Mouse (Mus musculus): ENCODE measurements around the gene Spta1. TPM values are rescaled to one million over a fixed set of nuclear protein-coding genes. Genes with fewer than 3 reads are reported as not detected.

Spta1 gene
- polyA plus RNA-seq, 1 experiment from 2014 or later: 1.3 TPM

- H3K9ac ChIP-seq: no peak overlapping the region
- no peaks in the 10 kb centered on the region for H3K9me3 ChIP-seq
- 55% methylated on average over 2 of the region's 2 CpGs for WGBS
- ATAC-seq (ENCODE audit: insufficient number of reproducible peaks, insufficient read depth, low FRiP score, low TSS enrichment): no peak
- H3K4me2 ChIP-seq (replicated peaks): no peak overlapping the region
- H3K27ac ChIP-seq: no peak overlapping the region
- no peaks in the 10 kb centered on the region for H3K36me3 ChIP-seq
- no peaks in the 10 kb centered on the region for H3K4me1 ChIP-seq
- H3K27me3 ChIP-seq: no peaks in the 10 kb centered on the region
- no peak overlapping the region for H3K4me3 ChIP-seq
Observed at GRCm38 (mm10) chr1:174171537-174171936, 1.0 kb upstream of the Spta1 start.

- no peaks in the 10 kb centered on the region for H3K36me3 ChIP-seq
- ATAC-seq (ENCODE audit: insufficient number of reproducible peaks, insufficient read depth, low FRiP score, low TSS enrichment): no peak
Observed at GRCm38 (mm10) chr1:174204699-174205098, 32.1 kb downstream of the Spta1 start.

DNA sequence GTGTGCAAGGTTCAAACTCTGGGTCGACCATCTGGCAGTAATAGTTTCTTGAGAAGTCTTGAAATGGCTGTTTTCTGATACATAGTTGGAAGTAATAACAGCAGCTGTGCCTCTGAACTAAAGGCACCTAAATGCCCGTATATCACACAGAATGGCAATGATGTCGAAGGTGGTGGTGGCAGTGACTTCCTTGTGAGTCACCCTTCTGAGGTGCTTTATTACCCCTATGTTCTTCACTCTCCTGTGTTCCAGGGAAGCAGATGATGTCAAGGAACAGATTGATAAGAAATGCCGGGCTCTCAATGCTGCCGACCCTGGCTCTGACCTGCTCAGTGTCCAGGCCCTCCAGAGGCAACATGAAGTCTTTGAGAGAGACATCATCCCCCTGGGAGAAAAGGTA, 39.7 kb downstream of the Spta1 start:
- Histone ChIP-seq H3K36me3 (no peaks in the 10 kb centered on the region), H3K4me1 (no peaks in the 10 kb centered on the region), H3K4me2 (replicated peaks) (no peak overlapping the region), H3K9ac (no peak overlapping the region), H3K27me3 (no peaks in the 10 kb centered on the region), H3K4me3 (no peak overlapping the region), H3K9me3 (no peaks in the 10 kb centered on the region), H3K27ac (no peak overlapping the region)
- WGBS: 80% methylated on average over 5 of the region's 5 CpGs
- ATAC-seq (ENCODE audit: insufficient number of reproducible peaks, insufficient read depth, low FRiP score, low TSS enrichment): no peak

More at GRCm38 (mm10) chr1:174204699-174205098, 32.1 kb downstream of the Spta1 start:
- Histone ChIP-seq H3K27ac (no peak overlapping the region), H3K4me3 (no peak overlapping the region), H3K9me3 (no peaks in the 10 kb centered on the region), H3K4me2 (replicated peaks) (no peak overlapping the region), H3K27me3 (no peaks in the 10 kb centered on the region), H3K4me1 (no peaks in the 10 kb centered on the region), H3K9ac (no peak overlapping the region)
- WGBS: 75% methylated on average over 7 of the region's 7 CpGs

- Histone ChIP-seq H3K4me2 (replicated peaks) (no peak overlapping the region), H3K9ac (no peak overlapping the region), H3K27ac (no peak overlapping the region), H3K4me3 (no peak overlapping the region), H3K4me1 (no peaks in the 10 kb centered on the region), H3K36me3 (no peaks in the 10 kb centered on the region), H3K27me3 (no peaks in the 10 kb centered on the region), H3K9me3 (no peaks in the 10 kb centered on the region)
- no peak for ATAC-seq (ENCODE audit: insufficient number of reproducible peaks, insufficient read depth, low FRiP score, low TSS enrichment)
- WGBS: 56% methylated on average over 8 of the region's 8 CpGs
Observed at GRCm38 (mm10) chr1:174215270-174216038, 42.9 kb downstream of the Spta1 start.

GRCm38 (mm10) chr1:174216528-174217204, 44.1 kb downstream of the Spta1 start:
- Histone ChIP-seq H3K27me3 (no peaks in the 10 kb centered on the region), H3K27ac (no peak overlapping the region), H3K4me3 (no peak overlapping the region), H3K4me1 (no peaks in the 10 kb centered on the region), H3K9ac (no peak overlapping the region), H3K36me3 (no peaks in the 10 kb centered on the region), H3K9me3 (no peaks in the 10 kb centered on the region), H3K4me2 (replicated peaks) (no peak overlapping the region)
- ATAC-seq (ENCODE audit: insufficient number of reproducible peaks, insufficient read depth, low FRiP score, low TSS enrichment): no peak
- 82% methylated on average over 8 of the region's 8 CpGs for WGBS

DNA sequence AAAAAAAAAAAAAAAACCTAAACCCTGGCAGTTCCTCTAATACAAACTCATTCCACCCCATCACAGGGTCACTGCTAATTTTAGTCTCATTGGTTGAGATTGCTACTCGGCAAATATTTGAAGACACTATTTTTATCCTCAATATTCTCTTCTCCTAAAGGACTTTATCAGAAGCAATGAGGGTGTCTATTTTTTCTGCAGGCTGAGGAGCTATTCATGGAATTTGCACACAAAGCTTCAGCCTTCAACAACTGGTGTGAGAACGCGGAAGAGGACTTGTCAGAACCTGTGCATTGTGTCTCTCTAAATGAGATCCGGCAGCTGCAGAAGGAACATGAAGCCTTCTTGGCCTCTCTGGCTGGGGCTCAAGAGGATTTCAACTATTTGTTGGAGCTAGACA, 67.3 kb downstream of the Spta1 start:
- H3K36me3 ChIP-seq: no peaks in the 10 kb centered on the region
- H3K9ac ChIP-seq: no peak overlapping the region
- no peaks in the 10 kb centered on the region for H3K9me3 ChIP-seq
- H3K4me1 ChIP-seq: no peaks in the 10 kb centered on the region
- H3K27me3 ChIP-seq: no peaks in the 10 kb centered on the region
- H3K27ac ChIP-seq: no peak overlapping the region
- H3K4me3 ChIP-seq: no peak overlapping the region
- WGBS: 81% methylated on average over 4 of the region's 4 CpGs
- ATAC-seq (ENCODE audit: insufficient number of reproducible peaks, insufficient read depth, low FRiP score, low TSS enrichment): no peak
- H3K4me2 ChIP-seq (replicated peaks): no peak overlapping the region

- no peak overlapping the region for H3K4me2 ChIP-seq (replicated peaks)
- no peaks in the 10 kb centered on the region for H3K9me3 ChIP-seq
- H3K27ac ChIP-seq: no peak overlapping the region
- no peaks in the 10 kb centered on the region for H3K4me1 ChIP-seq
- no peak overlapping the region for H3K9ac ChIP-seq
- H3K27me3 ChIP-seq: no peaks in the 10 kb centered on the region
- no peak overlapping the region for H3K4me3 ChIP-seq
- no peak for ATAC-seq (ENCODE audit: insufficient number of reproducible peaks, insufficient read depth, low FRiP score, low TSS enrichment)
- 82% methylated on average over 2 of the region's 2 CpGs for WGBS
- H3K36me3 ChIP-seq: no peaks in the 10 kb centered on the region
Observed at GRCm38 (mm10) chr1:174244621-174245020, 72.0 kb downstream of the Spta1 start.

GRCm38 (mm10) chr1:174246080-174246479, 73.5 kb downstream of the Spta1 start:
- ATAC-seq (ENCODE audit: insufficient number of reproducible peaks, insufficient read depth, low FRiP score, low TSS enrichment): no peak
- Histone ChIP-seq H3K27ac (no peak overlapping the region), H3K4me3 (no peak overlapping the region), H3K9ac (no peak overlapping the region), H3K27me3 (no peaks in the 10 kb centered on the region), H3K9me3 (no peaks in the 10 kb centered on the region), H3K4me1 (no peaks in the 10 kb centered on the region), H3K4me2 (replicated peaks) (no peak overlapping the region), H3K36me3 (no peaks in the 10 kb centered on the region)
- WGBS: 83% methylated on average over 1 of the region's 1 CpGs

- Histone ChIP-seq H3K27me3 (no peaks in the 10 kb centered on the region), H3K4me2 (replicated peaks) (no peak overlapping the region), H3K9ac (no peak overlapping the region), H3K4me1 (no peaks in the 10 kb centered on the region), H3K27ac (no peak overlapping the region), H3K9me3 (no peaks in the 10 kb centered on the region), H3K4me3 (no peak overlapping the region), H3K36me3 (no peaks in the 10 kb centered on the region)
- no peak for ATAC-seq (ENCODE audit: insufficient number of reproducible peaks, insufficient read depth, low FRiP score, low TSS enrichment)
- 89% methylated on average over 6 of the region's 6 CpGs for WGBS
Observed at GRCm38 (mm10) chr1:174247170-174247569, 74.6 kb downstream of the Spta1 start.

DNA sequence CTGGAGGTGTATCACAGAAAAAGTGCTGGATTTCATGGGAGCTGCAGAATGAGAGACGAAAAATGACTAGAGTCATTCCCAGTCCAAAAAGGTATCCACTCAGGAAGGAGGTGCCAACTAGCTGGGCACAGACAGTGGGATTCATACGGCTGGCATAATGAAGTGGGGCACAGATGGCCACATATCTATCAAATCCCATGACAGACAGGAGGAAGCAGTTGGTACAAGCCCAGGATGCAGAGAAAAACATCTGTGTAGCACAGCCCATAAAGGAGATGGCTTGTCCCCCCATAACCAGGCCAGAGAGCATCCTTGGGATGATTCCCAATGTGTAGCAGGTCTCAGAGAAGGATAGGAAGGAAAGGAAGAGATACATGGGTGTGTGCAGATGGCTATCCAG, 77.8 kb downstream of the Spta1 start:
- no peak overlapping the region for H3K4me3 ChIP-seq
- H3K9me3 ChIP-seq: no peaks in the 10 kb centered on the region
- H3K4me1 ChIP-seq: no peaks in the 10 kb centered on the region
- no peak for ATAC-seq (ENCODE audit: insufficient number of reproducible peaks, insufficient read depth, low FRiP score, low TSS enrichment)
- no peak overlapping the region for H3K27ac ChIP-seq
- H3K9ac ChIP-seq: no peak overlapping the region
- WGBS: 83% methylated on average over 2 of the region's 2 CpGs
- no peaks in the 10 kb centered on the region for H3K36me3 ChIP-seq
- no peak overlapping the region for H3K4me2 ChIP-seq (replicated peaks)
- H3K27me3 ChIP-seq: no peaks in the 10 kb centered on the region

DNA sequence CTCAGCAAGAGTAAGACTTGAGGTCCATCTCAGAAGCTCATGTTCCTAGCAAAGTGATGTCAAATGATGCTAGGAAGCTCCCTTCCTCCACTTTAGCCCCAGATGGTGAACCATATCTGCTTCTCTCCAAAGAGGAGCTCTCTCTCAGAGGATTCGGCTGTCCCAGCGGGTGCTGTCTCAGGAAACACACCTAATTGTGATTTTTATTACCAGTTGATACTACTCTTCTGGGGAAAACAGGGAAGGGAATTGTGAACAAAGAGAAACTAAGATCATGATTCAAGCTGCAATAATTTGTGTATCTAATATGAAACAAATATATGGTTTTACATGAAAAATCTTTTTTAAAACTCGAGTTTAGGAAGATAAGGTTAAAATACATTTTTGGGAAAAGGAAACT, 79.4 kb downstream of the Spta1 start, which contains the start of gene Olfr419:
Gene Olfr419, minus strand, starts transcription at position 101 of the 400 bp plus-strand sequence.
- WGBS: 76% methylated on average over 3 of the region's 3 CpGs
- Histone ChIP-seq H3K4me1 (no peaks in the 10 kb centered on the region), H3K9ac (no peak within 1 kb of the TSS), H3K4me3 (no peak within 1 kb of the TSS), H3K9me3 (no peaks in the 10 kb centered on the region), H3K27me3 (no peaks in the 10 kb centered on the region), H3K36me3 (no peaks in the 10 kb centered on the region), H3K27ac (no peak within 1 kb of the TSS), H3K4me2 (replicated peaks) (no peak within 1 kb of the TSS)
- ATAC-seq (ENCODE audit: insufficient number of reproducible peaks, insufficient read depth, low FRiP score, low TSS enrichment): no peak

- no peak overlapping the region for H3K4me2 ChIP-seq (replicated peaks)
- H3K36me3 ChIP-seq: no peaks in the 10 kb centered on the region
- ATAC-seq (ENCODE audit: insufficient number of reproducible peaks, insufficient read depth, low FRiP score, low TSS enrichment): no peak
- no peaks in the 10 kb centered on the region for H3K4me1 ChIP-seq
- 77% methylated on average over 4 of the region's 4 CpGs for WGBS
- H3K27me3 ChIP-seq: no peaks in the 10 kb centered on the region
- no peak overlapping the region for H3K9ac ChIP-seq
- no peak overlapping the region for H3K27ac ChIP-seq
- H3K4me3 ChIP-seq: no peak overlapping the region
- H3K9me3 ChIP-seq: no peaks in the 10 kb centered on the region
Observed at GRCm38 (mm10) chr1:174267816-174268215, 95.2 kb downstream of the Spta1 start.

Data from embryonic facial prominence, embryonic 12.5 days (tissue).